Mouse (Mus musculus) ES-Bruce4 (cell line): Measurements from ENCODE around the gene AA467197.

ENCODE experiments used
- CTCF ChIP-seq: IDR thresholded peaks from one replicate; pipeline ENCODE4 v1.8.1; 2011; ENCODE audit warnings: low read depth, low read length
- EP300 ChIP-seq: IDR thresholded peaks from 2 replicates; pipeline ENCODE4 v1.6.1; 2011; ENCODE audit warnings: low read depth, low read length; ENCODE audit not compliant: insufficient read depth
- POLR2A ChIP-seq: IDR thresholded peaks from one replicate; pipeline ENCODE4 v1.8.1; 2011; ENCODE audit warnings: low read length; ENCODE audit not compliant: insufficient read depth

DNA sequence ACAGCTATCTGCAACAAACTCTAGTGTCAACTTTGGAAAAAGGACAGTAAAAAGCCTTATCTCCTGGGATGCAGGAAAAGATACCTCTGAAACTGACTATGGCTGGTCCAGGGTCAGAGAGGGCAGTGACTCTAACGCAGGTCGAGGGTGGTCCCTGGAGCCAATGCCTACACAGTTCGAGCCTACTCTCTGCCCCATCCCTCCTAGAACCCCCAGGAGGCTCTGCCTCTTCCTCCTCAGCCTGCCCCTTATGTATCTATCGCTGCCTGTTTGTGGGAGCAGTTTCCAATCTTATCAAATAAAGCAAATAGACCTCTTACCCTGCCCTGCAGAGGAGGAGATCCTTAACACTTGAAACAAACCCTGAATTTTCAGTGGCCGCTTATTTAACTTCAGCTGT is 1.9 kb downstream of the AA467197 start:
- no peak for TF ChIP-seq POLR2A
- TF ChIP-seq CTCF = no peak
- no peak for TF ChIP-seq EP300
